Mouse (Mus musculus): ENCODE measurements around the gene Bace2.

DNA sequence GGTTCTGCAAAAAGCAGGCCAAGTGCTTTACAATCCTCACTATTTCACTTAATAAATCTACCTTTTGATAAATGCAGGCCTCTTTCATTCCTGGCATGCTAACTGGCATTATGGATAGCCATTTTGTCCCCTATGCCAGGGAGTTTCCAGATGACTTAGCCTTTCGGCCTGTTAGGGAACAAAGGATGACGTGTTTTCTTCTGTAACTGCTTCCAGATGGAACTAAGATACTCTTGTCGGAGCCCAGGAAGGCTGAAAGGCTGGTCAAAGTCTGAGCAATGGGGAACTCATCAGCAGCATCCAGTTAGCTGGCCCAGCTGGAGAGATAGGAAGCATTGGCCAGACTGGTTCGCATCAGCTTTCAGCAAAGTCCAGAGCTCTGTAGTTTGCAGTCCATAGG is 48.9 kb upstream of the Bace2 start:
- no peak for TF ChIP-seq POLR2A (IDR thresholded peaks at IDR 0.05; ENCODE audit: insufficient read length, low read depth)
- no peak for TF ChIP-seq TCF3 (IDR thresholded peaks at IDR 0.05; ENCODE audit: insufficient read length, low read depth)
- no peak for TF ChIP-seq TCF12 (IDR thresholded peaks at IDR 0.05; ENCODE audit: insufficient read depth, poor library complexity, severe bottlenecking)
- no peak for TF ChIP-seq E2F4 (IDR thresholded peaks at IDR 0.05; ENCODE audit: insufficient read depth)
- TF ChIP-seq USF1 (IDR thresholded peaks at IDR 0.05; ENCODE audit: low read depth) = no peak
- TF ChIP-seq CEBPB (IDR thresholded peaks at IDR 0.05; ENCODE audit: insufficient read depth, poor library complexity, severe bottlenecking) = no peak
- TF ChIP-seq MAX (IDR thresholded peaks at IDR 0.05; ENCODE audit: low read depth) = no peak
- TF ChIP-seq POLR2AphosphoS2 (IDR thresholded peaks at IDR 0.05; ENCODE audit: insufficient read length, low read depth) = no peak
- no peak for TF ChIP-seq MYOG (IDR thresholded peaks at IDR 0.05; ENCODE audit: control insufficient read depth in 1 of 3, insufficient read depth in 1 of 3, insufficient read length in 2 of 3, low read depth in 2 of 3)
- TF ChIP-seq SRF (IDR thresholded peaks at IDR 0.05; ENCODE audit: control insufficient read depth, insufficient read length, low read depth) = no peak

Data from myocyte (in vitro differentiated cells).